In the genomic region with DNA sequence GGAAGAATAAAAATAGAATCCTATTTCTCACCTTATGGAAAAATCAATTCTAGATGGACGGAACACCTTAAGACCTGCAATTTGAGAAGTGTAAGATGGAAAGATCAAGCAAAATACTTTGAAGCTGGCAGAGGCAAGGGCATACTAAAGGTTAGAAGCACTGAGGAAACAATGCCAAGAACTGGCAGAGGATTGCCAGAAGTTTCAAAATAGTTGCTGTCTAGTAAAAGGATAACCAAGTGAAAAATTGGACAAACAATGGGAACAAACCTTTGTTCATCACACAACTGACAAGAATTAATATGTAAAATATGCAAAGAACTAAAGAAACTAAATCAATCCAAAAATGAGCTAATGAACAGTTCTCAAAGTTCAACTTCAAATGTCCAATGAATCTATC, we compare ENCODE assay signal across 13 mouse cellular contexts. TPM values are rescaled to one million over a fixed set of nuclear protein-coding genes. Genes with fewer than 3 reads are reported as not detected.
"Had no signal": no experiment of that assay in that cellular context is flagged by ENCODE, and none has a peak within 500 bp of the region (broad histone marks: within the 10 kb centered on the region; RNA-seq: fewer than 3 reads in every experiment).

No protein-coding gene starts in this region.

RNA-seq across cellular contexts. Expression of gene Olfr1564, which starts 15.2 kb away (rescaled TPM):
- total RNA-seq: neutrophil, adult 5-6 weeks had no signal
- polyA plus RNA-seq: spleen, adult 2 months; stomach, embryonic 14.5 days; stomach, embryonic 15.5 days; stomach, embryonic 16.5 days; stomach, postnatal 0 days; thymus, adult 2 months had no signal

RNA-seq across cellular contexts. Expression of gene Olfr63, which starts 27.8 kb away (rescaled TPM):
- total RNA-seq: neutrophil, adult 5-6 weeks had no signal
- polyA plus RNA-seq: neural tube, embryonic 14.5 days; small intestine, adult 2 months; spleen, adult 2 months; stomach, postnatal 0 days; testis, adult 2 months; thymus, adult 2 months; urinary bladder, adult 2 months had no signal

RNA-seq across cellular contexts. Expression of gene Olfr239, which starts 45.5 kb away (rescaled TPM):
- total RNA-seq: neutrophil, adult 5-6 weeks had no signal
- polyA plus RNA-seq: neural tube, embryonic 13.5 days; neural tube, embryonic 14.5 days; small intestine, adult 2 months; spleen, adult 2 months; stomach, embryonic 14.5 days; stomach, embryonic 15.5 days; stomach, embryonic 16.5 days; stomach, postnatal 0 days; testis, adult 2 months; thymus, adult 2 months; thymus, postnatal 0 days; urinary bladder, adult 2 months had no signal
